Mouse (Mus musculus): ENCODE measurements around the gene Zfp952. TPM values are rescaled to one million over a fixed set of nuclear protein-coding genes. Genes with fewer than 3 reads are reported as not detected.

Zfp952 gene
- polyA plus RNA-seq (2014; fragmentation: Nextera tagmentation; extraction: Ambion mirVana), result 16.8 and 18.6 TPM in 2 replicates

DNA sequence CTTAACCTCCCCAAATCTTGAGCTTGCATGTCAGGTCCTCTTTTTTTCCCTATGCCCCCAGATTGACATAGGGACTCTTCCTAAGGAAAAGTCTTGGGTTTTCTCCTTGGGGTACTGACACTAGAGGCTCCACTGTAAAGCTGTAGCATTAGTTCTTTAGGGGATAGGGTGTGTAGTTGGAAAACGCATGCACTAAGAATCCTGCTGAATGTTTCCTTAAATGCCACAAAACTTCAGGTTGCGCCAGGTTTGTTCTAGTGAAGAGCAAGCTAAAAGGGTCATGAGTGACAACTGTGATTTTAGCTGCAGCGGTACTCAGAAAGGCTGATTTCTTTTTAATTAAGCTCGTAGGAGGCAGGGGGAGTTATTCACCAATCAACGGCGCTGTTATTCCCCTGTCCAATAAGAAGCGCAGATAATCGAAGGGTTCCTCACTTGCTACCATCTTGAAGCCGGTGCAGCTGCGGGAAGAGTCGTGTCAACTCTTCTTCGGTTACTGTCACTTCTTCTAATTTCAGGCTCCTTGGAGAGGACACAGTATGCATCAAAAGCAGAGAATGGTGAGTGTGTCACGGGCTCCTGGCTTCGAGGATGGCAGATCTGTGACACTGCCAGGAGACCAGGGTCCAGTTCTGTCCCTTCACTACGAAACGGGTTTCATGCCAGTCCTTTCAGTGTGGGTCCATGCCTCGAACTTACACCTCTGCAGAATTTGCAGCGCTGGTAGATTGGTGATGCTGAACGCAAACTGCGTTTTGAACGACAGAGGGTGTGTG, at the start of gene Zfp952:
Gene Zfp952 (plus strand): TSS at position 431 of the 776 bp plus-strand sequence.
- H3K36me3 ChIP-seq (ENCODE audit: control insufficient read depth, insufficient read depth, low read length), result no peaks in the 10 kb centered on the region
- peaks cover 2% of the 10 kb centered on the region; the same call in 1 of the 2 replicates for H3K4me1 ChIP-seq (ENCODE audit: control insufficient read depth, insufficient read depth, low read length)
- H3K4me2 ChIP-seq (ENCODE audit: low read depth), result peak within 1 kb of the TSS; percentile 69
- no peaks in the 10 kb centered on the region for H3K27me3 ChIP-seq (ENCODE audit: control insufficient read depth, insufficient read depth, low read length)
- no peaks in the 10 kb centered on the region for H3K9me3 ChIP-seq (ENCODE audit: control insufficient read depth, low read length)
- ATAC-seq (ENCODE audit: insufficient read depth, low FRiP score, low TSS enrichment), result peak; percentile 89
- DNase-seq (ENCODE audit: low spot score), result peak; percentile 86
- H3K9ac ChIP-seq (ENCODE audit: low read length), result peak within 1 kb of the TSS; percentile 79
- H3K4me3 ChIP-seq (ENCODE audit: low read depth, low read length), result peak within 1 kb of the TSS; percentile 80
- peak within 1 kb of the TSS; percentile 60; the same call in 1 of the 2 replicates for H3K27ac ChIP-seq (ENCODE audit: low read depth, low read length)
- WGBS, result 2% methylated on average over 21 of the region's 21 CpGs

DNA sequence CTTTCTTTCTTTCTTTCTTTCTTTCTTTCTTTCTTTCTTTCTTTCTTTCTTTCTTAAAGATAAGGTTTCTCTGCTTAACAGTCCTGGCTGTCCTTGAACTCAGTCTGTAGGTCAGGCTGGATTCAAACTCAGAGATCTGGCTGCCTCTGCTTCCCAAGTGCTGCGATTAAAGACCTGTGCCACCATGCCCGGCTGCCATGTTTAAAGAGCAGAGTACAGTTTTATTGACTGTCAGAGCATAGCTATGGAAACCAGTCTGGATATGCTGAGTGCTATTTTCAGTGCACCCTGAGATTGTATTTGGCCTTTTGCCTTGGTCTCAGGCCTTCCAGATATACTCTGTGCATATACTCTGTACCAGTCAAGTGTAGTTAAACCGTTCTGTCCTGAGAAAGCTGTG, 49.3 kb upstream of the Zfp952 start:
- no peak overlapping the region for H3K4me2 ChIP-seq (ENCODE audit: low read depth)
- ATAC-seq (ENCODE audit: insufficient read depth, low FRiP score, low TSS enrichment) (no peak), DNase-seq (ENCODE audit: low spot score) (no peak)
- WGBS, result 94% methylated on average over 3 of the region's 3 CpGs
- no peaks in the 10 kb centered on the region for H3K27me3 ChIP-seq (ENCODE audit: control insufficient read depth, insufficient read depth, low read length)
- no peak overlapping the region for H3K9ac ChIP-seq (ENCODE audit: low read length)
- H3K27ac ChIP-seq (ENCODE audit: low read depth, low read length), result no peak overlapping the region
- H3K4me3 ChIP-seq (ENCODE audit: low read depth, low read length), result no peak overlapping the region
- H3K36me3 ChIP-seq (ENCODE audit: control insufficient read depth, insufficient read depth, low read length), result no peaks in the 10 kb centered on the region
- no peaks in the 10 kb centered on the region for H3K9me3 ChIP-seq (ENCODE audit: control insufficient read depth, low read length)
- H3K4me1 ChIP-seq (ENCODE audit: control insufficient read depth, insufficient read depth, low read length), result no peaks in the 10 kb centered on the region

DNA sequence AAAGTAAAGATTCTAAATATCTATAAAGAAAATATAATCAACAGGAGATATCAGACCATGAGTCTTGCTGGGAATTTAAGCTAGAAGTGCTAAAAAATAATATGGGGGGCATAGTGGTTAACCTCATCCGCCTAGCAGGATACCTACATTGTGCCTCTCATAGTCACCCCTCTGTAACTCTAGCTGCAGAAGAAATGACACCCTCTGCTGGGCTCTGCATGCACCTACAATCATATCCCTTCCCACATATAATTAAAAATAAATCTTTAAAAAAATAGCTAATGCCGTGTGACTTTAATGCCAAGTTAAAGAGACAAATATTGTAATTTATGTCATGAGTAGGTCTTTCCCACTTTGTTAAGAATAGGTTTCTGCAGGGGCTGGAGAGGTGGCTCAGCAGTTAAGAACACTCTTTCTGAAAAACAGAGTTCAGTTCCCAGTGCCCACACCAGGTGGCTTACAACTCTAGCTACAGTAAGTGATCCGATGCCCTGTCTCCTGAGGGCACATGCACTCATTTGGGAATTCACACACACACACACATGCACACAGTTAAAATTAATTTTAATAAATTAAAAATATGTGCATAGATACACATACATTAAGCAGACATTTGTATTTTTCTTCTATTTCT, 48.4 kb upstream of the Zfp952 start:
- no peak for ATAC-seq (ENCODE audit: insufficient read depth, low FRiP score, low TSS enrichment)
- H3K9me3 ChIP-seq (ENCODE audit: control insufficient read depth, low read length), result no peaks in the 10 kb centered on the region
- 70% methylated on average over 3 of the region's 3 CpGs for WGBS

DNA sequence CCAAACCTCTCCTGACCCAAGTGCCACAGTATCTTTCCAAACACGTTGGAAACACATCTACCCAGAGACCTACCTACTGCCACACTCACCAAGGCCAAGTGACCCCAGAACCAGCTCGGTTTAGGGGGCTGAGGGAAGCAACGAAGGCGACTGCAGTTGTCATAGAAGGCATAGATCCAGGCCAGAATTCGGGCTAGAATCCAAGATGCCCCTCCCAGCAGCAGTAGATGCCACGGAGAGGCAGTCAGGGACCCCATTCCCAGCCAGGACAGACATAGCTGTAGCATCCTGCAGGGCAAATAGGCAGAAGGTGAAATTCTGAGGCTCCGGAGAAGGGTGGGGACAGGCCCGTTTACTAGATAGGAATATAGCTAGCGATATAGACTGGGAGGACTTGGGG, 46.2 kb upstream of the Zfp952 start:
- Histone ChIP-seq H3K4me1 (ENCODE audit: control insufficient read depth, insufficient read depth, low read length) (no peaks in the 10 kb centered on the region), H3K4me2 (ENCODE audit: low read depth) (peak overlapping the region; percentile 32), H3K27ac (ENCODE audit: low read depth, low read length) (no peak overlapping the region), H3K9me3 (ENCODE audit: control insufficient read depth, low read length) (no peaks in the 10 kb centered on the region), H3K27me3 (ENCODE audit: control insufficient read depth, insufficient read depth, low read length) (no peaks in the 10 kb centered on the region), H3K36me3 (ENCODE audit: control insufficient read depth, insufficient read depth, low read length) (no peaks in the 10 kb centered on the region), H3K4me3 (ENCODE audit: low read depth, low read length) (peak overlapping the region; percentile 10), H3K9ac (ENCODE audit: low read length) (peak overlapping the region; percentile 29; the same call in 1 of the 2 replicates)
- WGBS, result 68% methylated on average over 9 of the region's 9 CpGs
- no peak for DNase-seq (ENCODE audit: low spot score)
- ATAC-seq (ENCODE audit: insufficient read depth, low FRiP score, low TSS enrichment), result no peak

More for the DNA sequence above, 48.4 kb upstream of the Zfp952 start:
- H3K4me3 ChIP-seq (ENCODE audit: low read depth, low read length), result no peak overlapping the region
- H3K4me1 ChIP-seq (ENCODE audit: control insufficient read depth, insufficient read depth, low read length), result no peaks in the 10 kb centered on the region
- H3K36me3 ChIP-seq (ENCODE audit: control insufficient read depth, insufficient read depth, low read length), result no peaks in the 10 kb centered on the region
- no peak overlapping the region for H3K27ac ChIP-seq (ENCODE audit: low read depth, low read length)
- no peak overlapping the region for H3K9ac ChIP-seq (ENCODE audit: low read length)
- no peaks in the 10 kb centered on the region for H3K27me3 ChIP-seq (ENCODE audit: control insufficient read depth, insufficient read depth, low read length)
- no peak overlapping the region for H3K4me2 ChIP-seq (ENCODE audit: low read depth)
- no peak for DNase-seq (ENCODE audit: low spot score)

DNA sequence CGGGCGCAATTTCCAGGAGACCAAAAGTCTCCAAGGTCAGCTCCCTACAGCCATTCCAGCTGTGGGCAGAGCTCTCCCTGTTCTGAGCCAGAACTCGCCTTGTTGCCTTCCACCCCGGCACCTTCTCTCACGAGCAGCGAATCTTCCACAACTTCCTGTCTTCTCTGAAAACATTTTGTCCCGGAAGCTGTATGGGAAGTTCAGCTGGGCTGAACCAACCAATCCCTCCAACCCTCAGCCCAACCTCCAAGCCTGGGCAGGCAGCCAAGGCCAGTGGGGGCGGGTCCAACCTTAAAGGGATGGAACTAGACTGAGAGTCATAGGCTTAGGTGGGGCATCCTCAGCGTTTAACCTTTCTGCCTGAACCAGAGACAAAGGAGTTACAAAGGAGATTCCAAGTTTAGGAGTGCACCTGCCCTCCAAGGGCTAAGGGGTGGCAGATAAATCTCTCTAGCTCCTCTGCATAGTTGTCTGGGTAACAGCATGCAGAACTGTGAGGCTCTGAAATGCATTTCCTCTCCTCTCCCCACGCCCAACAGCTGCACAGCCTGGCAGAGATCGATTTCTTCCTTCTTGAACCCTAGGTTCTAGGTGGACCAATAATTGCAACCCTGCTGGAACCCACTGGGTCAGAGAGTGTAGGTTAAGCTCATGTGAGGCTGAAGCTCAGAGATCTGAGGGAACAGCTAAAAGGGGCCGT, 45.6 kb upstream of the Zfp952 start, which contains the start of gene Cyp4f13:
Gene Cyp4f13 (minus strand): TSS at position 188 of the 700 bp plus-strand sequence.
- H3K27ac ChIP-seq (ENCODE audit: low read depth, low read length), result no peak within 1 kb of the TSS
- peak within 1 kb of the TSS; percentile 29; the same call in 1 of the 2 replicates for H3K9ac ChIP-seq (ENCODE audit: low read length)
- H3K4me3 ChIP-seq (ENCODE audit: low read depth, low read length), result peak within 1 kb of the TSS; percentile 10

GRCm38 (mm10) chr17:32950136-32950535, 42.8 kb upstream of the Zfp952 start:
- WGBS, result 96% methylated on average over 3 of the region's 3 CpGs
- Histone ChIP-seq H3K36me3 (ENCODE audit: control insufficient read depth, insufficient read depth, low read length) (no peaks in the 10 kb centered on the region), H3K4me3 (ENCODE audit: low read depth, low read length) (no peak overlapping the region), H3K4me1 (ENCODE audit: control insufficient read depth, insufficient read depth, low read length) (no peaks in the 10 kb centered on the region), H3K27me3 (ENCODE audit: control insufficient read depth, insufficient read depth, low read length) (no peaks in the 10 kb centered on the region), H3K9me3 (ENCODE audit: control insufficient read depth, low read length) (no peaks in the 10 kb centered on the region), H3K4me2 (ENCODE audit: low read depth) (no peak overlapping the region), H3K9ac (ENCODE audit: low read length) (no peak overlapping the region), H3K27ac (ENCODE audit: low read depth, low read length) (no peak overlapping the region)
- ATAC-seq (ENCODE audit: insufficient read depth, low FRiP score, low TSS enrichment) (no peak), DNase-seq (ENCODE audit: low spot score) (no peak)

More for the DNA sequence above, 45.6 kb upstream of the Zfp952 start, which contains the start of gene Cyp4f13:
- no peaks in the 10 kb centered on the region for H3K4me1 ChIP-seq (ENCODE audit: control insufficient read depth, insufficient read depth, low read length)
- ATAC-seq (ENCODE audit: insufficient read depth, low FRiP score, low TSS enrichment), result no peak
- H3K27me3 ChIP-seq (ENCODE audit: control insufficient read depth, insufficient read depth, low read length), result no peaks in the 10 kb centered on the region
- peak within 1 kb of the TSS; percentile 32 for H3K4me2 ChIP-seq (ENCODE audit: low read depth)
- DNase-seq (ENCODE audit: low spot score), result peak; percentile 78
- H3K9me3 ChIP-seq (ENCODE audit: control insufficient read depth, low read length), result no peaks in the 10 kb centered on the region
- H3K36me3 ChIP-seq (ENCODE audit: control insufficient read depth, insufficient read depth, low read length), result no peaks in the 10 kb centered on the region
- 51% methylated on average over 12 of the region's 12 CpGs for WGBS

DNA sequence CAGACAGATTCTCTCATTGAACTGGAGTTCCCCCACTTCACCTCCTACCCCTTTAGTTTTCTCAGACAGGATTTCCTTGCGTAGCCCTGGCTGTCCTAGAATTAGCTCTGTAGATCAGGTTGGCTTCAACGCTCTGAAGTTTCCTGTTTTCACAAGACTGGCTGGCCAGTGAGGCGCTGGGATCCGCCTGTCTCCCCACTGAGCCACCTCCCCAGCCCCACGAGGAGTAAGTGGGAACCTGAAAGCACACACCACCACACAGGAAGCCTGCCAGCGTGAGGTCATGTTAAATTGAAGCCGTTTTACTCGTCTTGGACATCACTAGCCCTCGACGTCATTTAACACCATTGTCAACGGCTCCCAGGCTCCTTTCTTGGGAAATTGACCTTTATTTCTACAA, 41.9 kb upstream of the Zfp952 start:
- no peak overlapping the region for H3K4me2 ChIP-seq (ENCODE audit: low read depth)
- ATAC-seq (ENCODE audit: insufficient read depth, low FRiP score, low TSS enrichment) (no peak), DNase-seq (ENCODE audit: low spot score) (no peak)
- H3K4me1 ChIP-seq (ENCODE audit: control insufficient read depth, insufficient read depth, low read length), result no peaks in the 10 kb centered on the region
- H3K9ac ChIP-seq (ENCODE audit: low read length), result no peak overlapping the region
- WGBS, result 80% methylated on average over 11 of the region's 11 CpGs
- H3K27me3 ChIP-seq (ENCODE audit: control insufficient read depth, insufficient read depth, low read length), result no peaks in the 10 kb centered on the region
- no peak overlapping the region for H3K4me3 ChIP-seq (ENCODE audit: low read depth, low read length)
- H3K36me3 ChIP-seq (ENCODE audit: control insufficient read depth, insufficient read depth, low read length), result no peaks in the 10 kb centered on the region
- no peak overlapping the region for H3K27ac ChIP-seq (ENCODE audit: low read depth, low read length)
- no peaks in the 10 kb centered on the region for H3K9me3 ChIP-seq (ENCODE audit: control insufficient read depth, low read length)

GRCm38 (mm10) chr17:32951441-32951840, 41.5 kb upstream of the Zfp952 start:
- 30% methylated on average over 16 of the region's 16 CpGs for WGBS
- Histone ChIP-seq H3K4me3 (ENCODE audit: low read depth, low read length) (no peak overlapping the region), H3K4me2 (ENCODE audit: low read depth) (no peak overlapping the region)

More at GRCm38 (mm10) chr17:32951441-32951840, 41.5 kb upstream of the Zfp952 start:
- ATAC-seq (ENCODE audit: insufficient read depth, low FRiP score, low TSS enrichment) (no peak), DNase-seq (ENCODE audit: low spot score) (peak; percentile 74)
- no peak overlapping the region for H3K9ac ChIP-seq (ENCODE audit: low read length)
- H3K4me1 ChIP-seq (ENCODE audit: control insufficient read depth, insufficient read depth, low read length), result no peaks in the 10 kb centered on the region
- no peak overlapping the region for H3K27ac ChIP-seq (ENCODE audit: low read depth, low read length)
- H3K36me3 ChIP-seq (ENCODE audit: control insufficient read depth, insufficient read depth, low read length), result no peaks in the 10 kb centered on the region
- no peaks in the 10 kb centered on the region for H3K9me3 ChIP-seq (ENCODE audit: control insufficient read depth, low read length)
- H3K27me3 ChIP-seq (ENCODE audit: control insufficient read depth, insufficient read depth, low read length), result no peaks in the 10 kb centered on the region

Data from neural tube, embryonic 11.5 days (tissue).